Mouse (Mus musculus) neural tube, embryonic 11.5 days (tissue): ENCODE results near the gene Scgb1a1. TPM values are rescaled to one million over a fixed set of nuclear protein-coding genes. Genes with fewer than 3 reads are reported as not detected.

Source experiments
- ATAC-seq: fragments of 200-750 bp; cut with Nextera tagmentation; 2 replicates; pipeline ENCODE4 v1.8.0; 2017; ENCODE audit warnings: moderate number of reproducible peaks, mild to moderate bottlenecking, moderate TSS enrichment, moderate library complexity; ENCODE audit not compliant: insufficient read depth, low FRiP score, low TSS enrichment
- DNase-seq: peaks from one replicate; pipeline ENCODE4 v3.0.0-alpha.2; 2015; ENCODE audit warnings: low spot score
- H3K27ac ChIP-seq: fragments of 300-500 bp; sonication (generic); 2 replicates; pipeline ENCODE4 v1.5.1; 2014; ENCODE audit warnings: low read depth, mild to moderate bottlenecking, low read length
- H3K27me3 ChIP-seq: fragments of 300-500 bp; sonication (generic); 2 replicates; pipeline ENCODE4 v1.6.1; 2014; ENCODE audit warnings: mild to moderate bottlenecking, low read length, mixed read lengths; ENCODE audit not compliant: control insufficient read depth, insufficient read depth
- H3K36me3 ChIP-seq: fragments of 300-500 bp; sonication (generic); 2 replicates; pipeline ENCODE4 v1.6.1; 2014; ENCODE audit warnings: mild to moderate bottlenecking, low read length, moderate library complexity, mixed read lengths; ENCODE audit not compliant: control insufficient read depth, insufficient read depth
- H3K4me1 ChIP-seq: fragments of 300-500 bp; sonication (generic); 2 replicates; pipeline ENCODE4 v1.6.1; 2014; ENCODE audit warnings: low read length, mixed read lengths; ENCODE audit not compliant: control insufficient read depth, insufficient read depth
- H3K4me2 ChIP-seq: fragments of 300-500 bp; sonication (generic); 2 replicates; pipeline ENCODE4 v1.6.1; 2014; ENCODE audit warnings: low read depth, mild to moderate bottlenecking, moderate library complexity
- H3K4me3 ChIP-seq: fragments of 300-500 bp; sonication (generic); 2 replicates; pipeline ENCODE4 v1.5.1; 2014; ENCODE audit warnings: low read depth, low read length
- H3K9ac ChIP-seq: fragments of 300-500 bp; sonication (generic); 2 replicates; pipeline ENCODE4 v1.6.1; 2014; ENCODE audit warnings: mild to moderate bottlenecking, low read length
- H3K9me3 ChIP-seq: fragments of 300-500 bp; sonication (generic); 2 replicates; pipeline ENCODE4 v1.6.1; 2016; ENCODE audit warnings: low read length; ENCODE audit not compliant: control insufficient read depth
- WGBS: fragments of 180-500 bp; shearing (Covaris S2); extraction: QIAGEN DNeasy Blood & Tissue Kit; methylation state at CpG from one replicate; pipeline ENCODE4 v1.1.7; 2014; 5-methylcytosine and 5-hydroxymethylcytosine counted together
- polyA plus RNA-seq: library from polyadenylated mRNA; unstranded; fragments of >200 nt; fragmentation: Nextera tagmentation; extraction: Ambion mirVana; gene quantifications from 2 replicates; pipeline ENCODE4 v1.2.1, GENCODE M21; 2014

Scgb1a1 gene
- polyA plus RNA-seq, 1 experiment from 2014 or later, result not detected

DNA sequence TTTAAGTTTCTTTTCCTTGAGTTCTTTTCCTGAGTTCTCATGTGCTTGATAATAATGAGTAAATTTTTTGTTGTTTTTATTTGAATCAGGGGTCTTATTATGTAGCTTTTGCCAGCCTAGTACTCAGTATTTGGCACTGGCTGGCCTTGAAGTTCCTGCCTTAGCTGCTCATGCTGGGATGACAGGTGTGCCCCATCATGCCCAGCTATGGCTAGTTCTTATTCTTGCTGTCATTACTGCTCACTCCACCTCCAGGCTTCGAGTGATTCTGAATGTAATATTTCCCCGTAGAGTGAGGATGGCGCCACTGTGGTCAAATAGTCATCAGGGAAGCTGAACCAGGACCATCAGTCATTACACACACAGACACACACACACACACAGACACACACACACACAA, 23.9 kb downstream of the Scgb1a1 start:
- H3K4me3 ChIP-seq, result no peak overlapping the region
- H3K9me3 ChIP-seq, result no peaks in the 10 kb centered on the region
- no peak overlapping the region for H3K4me2 ChIP-seq
- H3K27me3 ChIP-seq, result no peaks in the 10 kb centered on the region
- WGBS, result 90% methylated on average over 3 of the region's 3 CpGs
- H3K9ac ChIP-seq, result no peak overlapping the region
- ATAC-seq, result no peak
- DNase-seq, result no peak
- no peaks in the 10 kb centered on the region for H3K36me3 ChIP-seq
- H3K27ac ChIP-seq, result no peak overlapping the region
- H3K4me1 ChIP-seq, result no peaks in the 10 kb centered on the region

DNA sequence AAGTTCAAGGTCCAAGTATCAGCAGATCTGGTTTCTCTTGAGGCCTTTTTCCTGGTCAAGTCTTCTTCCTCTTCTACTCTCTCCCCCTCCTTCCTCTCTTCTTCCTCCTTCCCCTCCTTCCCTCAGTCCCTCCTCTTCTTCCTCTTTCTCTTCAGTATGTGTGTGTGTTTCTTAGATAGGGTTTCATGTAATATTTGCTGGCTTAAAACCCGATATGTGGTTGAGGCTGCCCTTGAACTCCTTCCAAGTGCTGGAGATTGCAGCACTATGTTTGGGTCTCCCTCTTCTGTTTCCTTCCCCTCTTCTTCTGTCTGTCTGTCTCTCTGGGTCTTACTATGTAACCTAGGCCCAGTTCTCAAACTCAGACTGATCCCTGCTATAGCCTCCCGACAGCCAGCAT, 24.9 kb downstream of the Scgb1a1 start:
- ATAC-seq (no peak), DNase-seq (no peak)
- WGBS, result 88% methylated on average over 2 of the region's 2 CpGs
- Histone ChIP-seq H3K27me3 (no peaks in the 10 kb centered on the region), H3K4me3 (no peak overlapping the region), H3K9ac (no peak overlapping the region), H3K27ac (no peak overlapping the region), H3K4me1 (no peaks in the 10 kb centered on the region), H3K4me2 (no peak overlapping the region), H3K9me3 (no peaks in the 10 kb centered on the region), H3K36me3 (no peaks in the 10 kb centered on the region)

DNA sequence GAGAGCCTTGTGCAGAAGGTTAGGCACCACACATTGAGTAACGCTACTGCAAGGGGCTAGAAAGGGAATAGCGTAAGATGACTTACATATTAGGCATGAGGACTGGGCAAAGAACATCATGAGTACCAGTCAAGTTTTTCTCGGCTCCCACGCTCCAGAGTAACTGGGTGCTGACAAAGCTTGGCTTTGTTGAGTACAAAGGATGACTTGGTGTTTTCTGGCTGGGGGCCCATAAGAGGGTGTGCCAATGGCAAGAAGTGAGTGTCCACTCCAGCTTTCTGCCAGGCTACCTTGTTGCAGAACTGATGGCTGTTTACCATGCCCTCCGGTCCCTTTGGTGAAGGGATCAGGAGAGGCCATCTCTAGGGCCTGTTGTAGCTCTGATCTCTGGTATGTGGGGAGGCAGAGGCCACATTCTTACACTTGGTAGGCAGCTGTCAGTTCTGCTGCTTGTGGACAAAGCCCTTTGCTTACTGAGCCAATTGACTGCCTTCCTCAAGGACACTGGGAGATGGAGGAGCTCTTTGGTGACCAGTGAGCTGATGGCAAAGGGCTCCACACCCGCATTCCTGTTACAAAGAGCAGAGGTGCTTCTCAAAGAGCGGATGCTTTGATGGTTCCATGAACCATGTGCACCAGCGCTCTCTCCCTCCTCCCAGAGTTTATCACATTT, 26.4 kb downstream of the Scgb1a1 start:
- Histone ChIP-seq H3K36me3 (no peaks in the 10 kb centered on the region), H3K4me2 (no peak overlapping the region), H3K4me1 (no peaks in the 10 kb centered on the region), H3K9ac (no peak overlapping the region), H3K27me3 (no peaks in the 10 kb centered on the region), H3K27ac (no peak overlapping the region), H3K9me3 (no peaks in the 10 kb centered on the region), H3K4me3 (no peak overlapping the region)
- DNase-seq (no peak), ATAC-seq (no peak)
- WGBS, result 94% methylated on average over 8 of the region's 8 CpGs

DNA sequence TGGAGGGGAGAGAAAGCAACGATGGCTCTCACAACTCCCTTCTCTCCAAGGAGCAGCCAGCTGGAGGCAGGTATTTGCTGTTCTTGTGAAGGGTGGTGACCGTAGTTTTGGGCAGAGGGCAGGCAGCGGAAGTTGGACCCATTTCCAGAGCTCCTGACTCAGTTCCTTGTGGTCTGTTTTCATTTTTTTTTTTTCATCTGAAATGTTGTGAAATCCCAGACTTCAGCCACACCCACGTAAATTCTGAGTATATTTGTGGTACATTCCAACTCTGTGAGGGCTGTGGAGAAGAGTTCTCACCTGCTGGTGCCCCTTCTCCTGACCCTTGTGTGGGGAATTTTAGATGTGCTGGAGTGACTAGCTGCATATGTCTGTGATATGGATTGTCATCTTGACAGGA, 27.7 kb downstream of the Scgb1a1 start:
- Histone ChIP-seq H3K4me2 (no peak overlapping the region), H3K9me3 (no peaks in the 10 kb centered on the region), H3K4me3 (no peak overlapping the region), H3K4me1 (no peaks in the 10 kb centered on the region), H3K27ac (no peak overlapping the region), H3K36me3 (no peaks in the 10 kb centered on the region), H3K27me3 (no peaks in the 10 kb centered on the region), H3K9ac (no peak overlapping the region)
- WGBS, result 73% methylated on average over 4 of the region's 4 CpGs
- ATAC-seq (no peak), DNase-seq (no peak)

DNA sequence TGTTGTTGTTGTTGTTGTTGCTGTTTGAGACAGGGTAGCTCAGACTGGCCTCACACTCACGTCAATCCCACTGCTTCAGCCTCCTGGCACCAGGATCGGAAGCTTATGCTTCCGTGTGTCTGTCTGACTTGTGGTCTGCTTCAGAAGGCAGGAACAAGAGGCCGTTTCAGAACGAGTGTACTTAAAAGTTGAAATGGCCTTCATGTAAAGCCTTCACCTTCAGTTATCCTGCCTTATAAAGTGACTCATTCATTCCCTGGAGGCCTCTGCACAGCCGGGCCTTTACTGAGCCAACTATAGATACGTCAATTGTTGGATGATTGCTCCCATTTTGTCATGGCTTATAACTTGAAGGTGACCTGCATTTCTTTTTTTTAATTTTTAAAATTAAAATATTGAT, 28.4 kb downstream of the Scgb1a1 start:
- 84% methylated on average over 7 of the region's 7 CpGs for whole genome bisulfite sequencing
- Histone ChIP-seq H3K9me3 (no peaks in the 10 kb centered on the region), H3K27ac (no peak overlapping the region), H3K4me2 (no peak overlapping the region), H3K9ac (no peak overlapping the region), H3K36me3 (no peaks in the 10 kb centered on the region), H3K4me1 (no peaks in the 10 kb centered on the region), H3K27me3 (no peaks in the 10 kb centered on the region), H3K4me3 (no peak overlapping the region)
- ATAC-seq, result no peak
- no peak for DNase-seq

DNA sequence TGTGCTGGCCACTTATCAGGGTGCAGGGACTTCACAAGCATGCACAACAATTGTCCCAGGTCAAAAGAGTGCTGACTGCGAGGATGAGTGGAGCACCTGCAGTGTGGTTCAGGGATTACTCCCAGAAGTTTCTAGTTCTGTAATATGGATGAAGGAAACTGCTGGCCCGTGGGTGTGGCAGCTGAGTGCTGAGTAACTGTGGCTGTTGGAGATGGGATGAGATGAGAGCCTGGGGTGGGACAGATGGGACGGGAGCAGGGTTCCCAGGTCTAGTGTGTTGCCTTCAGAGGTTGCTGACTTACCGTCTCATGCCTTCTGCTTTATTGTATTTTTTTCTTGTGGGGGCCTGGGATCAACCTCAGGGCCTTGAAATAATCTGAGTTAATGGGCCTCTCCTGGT, 28.8 kb downstream of the Scgb1a1 start:
- no peak overlapping the region for H3K4me3 ChIP-seq
- ATAC-seq, result no peak
- WGBS, result 83% methylated on average over 4 of the region's 4 CpGs
- no peak overlapping the region for H3K9ac ChIP-seq
- DNase-seq, result no peak
- no peak overlapping the region for H3K27ac ChIP-seq
- H3K36me3 ChIP-seq, result no peaks in the 10 kb centered on the region
- no peaks in the 10 kb centered on the region for H3K4me1 ChIP-seq
- H3K9me3 ChIP-seq, result no peaks in the 10 kb centered on the region
- H3K27me3 ChIP-seq, result no peaks in the 10 kb centered on the region
- H3K4me2 ChIP-seq, result no peak overlapping the region

DNA sequence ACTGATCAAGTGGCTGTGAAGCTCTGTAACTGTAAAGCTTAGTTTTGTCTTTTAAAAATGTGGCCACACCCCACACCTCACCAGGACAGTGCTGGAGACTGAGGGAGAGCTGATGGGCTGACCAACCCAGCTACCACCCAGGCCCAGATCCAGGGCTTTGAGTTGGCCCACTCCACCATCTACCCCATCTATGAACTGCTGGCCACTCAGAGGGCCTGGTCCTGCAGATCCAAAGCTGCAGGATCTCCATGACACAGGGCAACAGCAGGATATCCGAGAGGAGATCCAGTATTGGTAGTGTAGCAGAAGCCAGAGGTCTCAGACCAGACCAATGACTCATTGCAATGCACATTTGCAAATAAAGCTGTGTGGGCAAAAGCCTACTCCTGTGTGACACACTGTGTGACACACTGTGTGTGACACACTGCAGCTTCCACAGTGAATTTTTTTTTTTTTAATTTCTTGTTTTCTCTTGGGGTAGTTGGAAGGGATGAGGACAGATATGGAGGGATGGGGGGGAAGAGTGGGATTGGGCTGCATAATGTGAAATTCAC, 29.4 kb downstream of the Scgb1a1 start:
- no peak for DNase-seq
- WGBS, result 74% methylated on average over 1 of the region's 1 CpGs
- no peaks in the 10 kb centered on the region for H3K27me3 ChIP-seq
- H3K27ac ChIP-seq, result no peak overlapping the region
- H3K36me3 ChIP-seq, result no peaks in the 10 kb centered on the region
- no peak overlapping the region for H3K4me3 ChIP-seq
- no peaks in the 10 kb centered on the region for H3K4me1 ChIP-seq
- H3K4me2 ChIP-seq, result no peak overlapping the region
- H3K9ac ChIP-seq, result no peak overlapping the region
- no peaks in the 10 kb centered on the region for H3K9me3 ChIP-seq
- no peak for ATAC-seq

DNA sequence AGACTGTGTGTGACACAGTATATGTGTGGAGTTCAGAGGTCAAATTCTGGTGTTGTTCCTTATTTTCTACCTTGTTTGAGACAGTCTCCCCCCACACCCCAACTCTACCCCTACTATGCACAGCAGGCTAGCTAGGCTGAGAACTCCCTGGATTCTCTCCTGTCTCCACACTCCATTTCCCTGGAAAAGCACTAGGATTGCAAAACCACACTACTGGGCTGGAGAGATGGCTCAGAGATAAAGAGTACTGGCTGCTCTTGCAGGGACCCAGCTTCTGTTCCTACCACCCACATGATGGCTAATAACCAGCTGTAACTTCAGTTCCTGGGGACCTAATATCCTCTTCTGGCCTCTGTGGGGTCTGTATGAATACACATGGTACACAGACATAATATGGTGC, 30.1 kb downstream of the Scgb1a1 start:
- H3K4me3 ChIP-seq, result no peak overlapping the region
- H3K4me2 ChIP-seq, result no peak overlapping the region
- no peaks in the 10 kb centered on the region for H3K27me3 ChIP-seq
- H3K9ac ChIP-seq, result no peak overlapping the region
- ATAC-seq (no peak), DNase-seq (no peak)
- H3K27ac ChIP-seq, result no peak overlapping the region
- H3K4me1 ChIP-seq, result no peaks in the 10 kb centered on the region
- no peaks in the 10 kb centered on the region for H3K9me3 ChIP-seq
- no peaks in the 10 kb centered on the region for H3K36me3 ChIP-seq

DNA sequence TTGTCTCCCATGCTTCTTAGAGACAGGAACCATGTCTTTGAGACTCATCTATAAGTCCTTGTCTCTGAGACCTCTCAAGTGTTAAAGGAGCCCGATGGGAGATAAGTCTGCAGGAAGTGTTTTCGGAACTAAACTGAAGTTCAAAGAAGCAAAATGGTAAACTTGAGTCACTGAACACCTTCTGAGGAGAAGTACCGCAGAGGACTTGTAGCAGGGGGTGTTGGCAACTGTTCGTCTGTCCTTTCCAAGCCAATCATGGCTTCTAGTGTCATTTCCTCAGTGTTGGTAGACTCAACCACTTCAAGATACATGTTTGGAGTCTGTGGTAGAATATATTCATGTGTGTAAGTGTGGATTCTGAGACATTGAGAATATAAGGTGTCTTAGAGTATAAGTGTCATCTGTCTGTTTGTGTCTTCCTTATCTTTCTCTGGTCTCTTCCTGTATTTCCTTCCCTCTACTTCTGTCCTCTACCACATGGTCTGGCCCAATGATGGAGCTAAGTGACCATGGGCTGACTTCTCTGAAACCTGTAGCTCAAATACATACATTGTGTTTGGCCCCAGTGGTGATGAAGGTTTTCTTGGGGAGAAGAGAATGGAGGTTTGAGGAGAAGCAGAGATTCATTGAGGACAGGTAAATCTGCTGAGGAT, 31.9 kb downstream of the Scgb1a1 start:
- 90% methylated on average over 4 of the region's 4 CpGs for WGBS
- Histone ChIP-seq H3K9ac (no peak overlapping the region), H3K27ac (no peak overlapping the region), H3K4me2 (no peak overlapping the region), H3K27me3 (no peaks in the 10 kb centered on the region), H3K4me3 (no peak overlapping the region), H3K9me3 (no peaks in the 10 kb centered on the region), H3K36me3 (no peaks in the 10 kb centered on the region), H3K4me1 (no peaks in the 10 kb centered on the region)
- ATAC-seq (no peak), DNase-seq (no peak)
